Mouse (Mus musculus) hindbrain, postnatal 0 days (tissue): ENCODE measurements at regions not wholly inside any gene's neighbourhood (a gene's known extent, or its start where the extent isn't known, plus 50 kb on each side); places are given as distances from the start of the nearest gene placed in this dataset.

Experiments used
- ATAC-seq: fragments of 200-750 bp; cut with Nextera tagmentation; 2 replicates; pipeline ENCODE4 v1.8.0; 2017; ENCODE audit warnings: mild to moderate bottlenecking, moderate TSS enrichment, moderate library complexity
- DNase-seq: peaks from one replicate; pipeline ENCODE4 v3.0.0-alpha.2; 2015; ENCODE audit warnings: low spot score
- H3K27ac ChIP-seq: fragments of 300-500 bp; sonication (generic); 2 replicates; pipeline ENCODE4 v1.5.1; 2014; ENCODE audit warnings: mild to moderate bottlenecking
- H3K27me3 ChIP-seq: fragments of 300-500 bp; sonication (generic); 2 replicates; pipeline ENCODE4 v1.6.1; 2014; ENCODE audit warnings: low read length, mixed read lengths; ENCODE audit not compliant: insufficient read depth
- H3K36me3 ChIP-seq: fragments of 300-500 bp; sonication (generic); 2 replicates; pipeline ENCODE4 v1.6.1; 2014; ENCODE audit warnings: low read length, mixed read lengths; ENCODE audit not compliant: insufficient read depth
- H3K4me1 ChIP-seq: fragments of 300-500 bp; sonication (generic); 2 replicates; pipeline ENCODE4 v1.6.1; 2014; ENCODE audit warnings: antibody characterized with exemption, low read length, mixed read lengths; ENCODE audit not compliant: insufficient read depth
- H3K4me2 ChIP-seq: fragments of 300-500 bp; sonication (generic); 2 replicates; pipeline ENCODE4 v1.6.1; 2014; ENCODE audit warnings: low read depth, mild to moderate bottlenecking, low read length, moderate library complexity, mixed read lengths
- H3K4me3 ChIP-seq: fragments of 300-500 bp; sonication (generic); 2 replicates; pipeline ENCODE4 v1.5.1; 2014; ENCODE audit warnings: low read length
- H3K9ac ChIP-seq: fragments of 300-500 bp; sonication (generic); replicated peaks from 2 replicates; pipeline ENCODE4 v1.6.1; 2014; ENCODE audit warnings: mild to moderate bottlenecking, low read length, moderate library complexity, mixed read lengths
- H3K9me3 ChIP-seq: fragments of 300-500 bp; sonication (generic); 2 replicates; pipeline ENCODE4 v1.6.1; 2016; ENCODE audit warnings: low read length, mixed read lengths
- CTCF ChIP-seq: IDR thresholded peaks from 2 replicates; pipeline ENCODE4 v1.5.1; 2016; ENCODE audit warnings: antibody characterized with exemption, control low read depth, low read depth
- WGBS: fragments of 180-500 bp; shearing (Covaris S2); extraction: QIAGEN DNeasy Blood & Tissue Kit; methylation state at CpG from one replicate; pipeline ENCODE4 v1.1.7; 2014; 5-methylcytosine and 5-hydroxymethylcytosine counted together

DNA sequence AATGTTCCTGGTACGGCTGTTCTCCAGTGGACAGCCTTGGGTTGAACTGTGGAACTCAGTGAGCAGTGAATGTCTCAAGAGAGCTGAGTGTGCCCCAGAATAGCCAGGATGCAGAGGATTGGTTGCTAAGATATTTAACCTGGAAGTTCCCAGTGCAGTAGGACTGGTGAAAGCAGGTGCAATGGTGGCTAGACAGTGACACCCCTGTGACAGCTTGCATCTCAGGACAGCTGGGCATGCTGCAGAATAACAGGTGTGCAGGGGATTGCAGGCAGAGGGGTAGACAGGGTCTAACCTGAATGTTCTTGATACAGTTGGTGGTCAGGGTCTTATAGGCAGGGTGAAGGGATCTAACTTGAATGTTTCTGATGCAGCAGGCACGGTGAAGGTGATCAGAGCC, 223.0 kb downstream of the Pabpc4l start:
- ATAC-seq (no peak), DNase-seq (no peak)
- Histone ChIP-seq H3K27me3 (no peaks in the 10 kb centered on the region), H3K36me3 (no peaks in the 10 kb centered on the region), H3K9ac (no peak overlapping the region), H3K4me2 (no peak overlapping the region), H3K4me3 (no peak overlapping the region), H3K27ac (no peak overlapping the region), H3K9me3 (no peaks in the 10 kb centered on the region), H3K4me1 (no peaks in the 10 kb centered on the region)
- TF ChIP-seq CTCF: no peak
- WGBS: 90% methylated on average over 2 of the region's 2 CpGs

DNA sequence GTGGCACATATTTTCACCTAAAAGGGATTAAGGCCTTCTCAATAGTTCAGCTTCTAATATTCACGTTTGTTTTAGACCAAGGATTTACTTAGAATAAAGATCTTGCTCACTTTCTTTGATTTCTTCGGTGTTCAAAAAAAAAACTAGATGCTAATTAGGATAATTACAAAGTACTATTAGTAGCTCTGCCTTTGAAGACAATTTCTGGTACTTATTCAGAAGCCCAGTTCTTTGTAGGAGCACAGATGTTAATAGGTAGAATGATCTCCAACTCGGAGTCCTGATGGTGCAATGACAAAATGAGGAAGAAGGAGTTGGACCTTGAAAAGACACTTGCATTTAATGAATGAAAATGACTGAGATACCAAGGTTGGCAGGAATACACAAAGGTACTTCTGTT, 242.3 kb downstream of the Pabpc4l start:
- Histone ChIP-seq H3K4me2 (no peak overlapping the region), H3K4me3 (no peak overlapping the region), H3K36me3 (no peaks in the 10 kb centered on the region), H3K27ac (no peak overlapping the region), H3K9ac (no peak overlapping the region), H3K27me3 (no peaks in the 10 kb centered on the region), H3K4me1 (no peaks in the 10 kb centered on the region), H3K9me3 (no peaks in the 10 kb centered on the region)
- no peak for TF ChIP-seq CTCF
- DNase-seq (no peak), ATAC-seq (no peak)
- WGBS: 71% methylated on average over 3 of the region's 3 CpGs

DNA sequence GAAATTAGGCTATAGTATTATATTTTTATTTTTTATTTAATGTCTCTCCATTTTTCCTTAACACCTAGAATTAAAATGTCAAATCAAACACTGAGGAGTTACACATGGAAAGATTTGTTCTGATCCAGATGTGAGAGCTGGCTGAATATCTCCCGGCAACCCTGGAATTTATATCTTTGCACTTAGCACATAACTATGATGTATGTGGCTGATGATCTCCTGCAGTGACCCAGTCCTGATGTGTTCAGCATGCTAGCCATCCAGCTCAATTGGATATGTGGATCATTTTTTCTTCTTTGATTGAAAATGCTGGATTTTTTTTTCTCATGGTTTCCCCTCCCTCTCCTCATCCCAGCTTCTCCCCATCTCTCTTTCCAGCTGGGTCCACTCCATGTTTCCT, 252.8 kb downstream of the Pabpc4l start:
- 86% methylated on average over 1 of the region's 1 CpGs for WGBS
- Histone ChIP-seq H3K9me3 (no peaks in the 10 kb centered on the region), H3K9ac (no peak overlapping the region), H3K27me3 (no peaks in the 10 kb centered on the region), H3K27ac (no peak overlapping the region), H3K36me3 (no peaks in the 10 kb centered on the region), H3K4me1 (no peaks in the 10 kb centered on the region), H3K4me2 (no peak overlapping the region), H3K4me3 (no peak overlapping the region)
- no peak for TF ChIP-seq CTCF
- ATAC-seq (no peak), DNase-seq (no peak)

DNA sequence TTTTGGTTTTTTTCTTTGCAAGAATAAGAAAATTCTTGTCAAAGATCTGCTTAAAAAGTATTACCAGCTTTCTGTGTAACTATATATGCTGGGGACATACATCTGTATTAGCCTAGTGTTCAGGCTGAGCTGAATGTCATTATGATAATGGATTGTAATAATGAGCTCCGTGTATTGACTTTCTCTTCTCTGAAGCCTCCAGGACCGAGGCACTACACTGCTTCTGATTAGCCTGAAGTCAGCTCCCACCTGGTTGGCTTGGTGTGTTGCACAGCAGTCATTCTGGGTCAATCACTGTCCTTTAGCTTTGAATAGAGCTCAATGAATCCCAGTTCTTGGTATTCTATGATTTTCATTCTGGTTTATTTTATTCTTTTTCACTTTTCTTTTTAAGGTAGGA, 253.3 kb downstream of the Pabpc4l start:
- no peak overlapping the region for H3K9ac ChIP-seq
- no peak overlapping the region for H3K4me3 ChIP-seq
- no peak for TF ChIP-seq CTCF
- no peak for DNase-seq
- 55% methylated on average over 2 of the region's 2 CpGs for WGBS
- ATAC-seq: no peak
- no peak overlapping the region for H3K27ac ChIP-seq
- H3K36me3 ChIP-seq: no peaks in the 10 kb centered on the region
- H3K4me2 ChIP-seq: no peak overlapping the region
- H3K27me3 ChIP-seq: no peaks in the 10 kb centered on the region
- H3K9me3 ChIP-seq: no peaks in the 10 kb centered on the region
- H3K4me1 ChIP-seq: no peaks in the 10 kb centered on the region

DNA sequence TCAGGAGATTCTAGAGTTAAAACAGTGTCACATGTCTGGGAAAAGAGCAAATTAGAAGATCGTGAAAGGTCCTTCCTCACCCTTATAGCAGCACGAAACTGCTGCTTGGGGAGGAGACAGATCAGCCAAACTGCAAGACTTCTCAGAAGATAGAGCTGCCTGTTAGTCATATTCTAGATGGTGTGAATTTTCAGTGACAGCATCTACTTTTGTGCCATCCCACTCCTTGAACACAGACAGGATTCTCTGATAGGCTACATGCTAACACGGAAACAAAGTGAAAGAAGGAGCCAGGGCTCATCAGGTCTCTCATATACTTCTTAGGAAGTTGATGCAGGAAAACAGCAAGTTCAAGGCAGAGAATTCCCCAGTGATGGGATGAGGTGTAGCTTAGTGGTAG, 273.5 kb downstream of the Pabpc4l start:
- Histone ChIP-seq H3K9ac (no peak overlapping the region), H3K9me3 (no peaks in the 10 kb centered on the region), H3K4me2 (no peak overlapping the region), H3K4me3 (no peak overlapping the region), H3K27ac (no peak overlapping the region), H3K36me3 (no peaks in the 10 kb centered on the region), H3K27me3 (no peaks in the 10 kb centered on the region), H3K4me1 (no peaks in the 10 kb centered on the region)
- WGBS: 94% methylated on average over 3 of the region's 3 CpGs
- no peak for TF ChIP-seq CTCF
- no peak for DNase-seq
- ATAC-seq: no peak

DNA sequence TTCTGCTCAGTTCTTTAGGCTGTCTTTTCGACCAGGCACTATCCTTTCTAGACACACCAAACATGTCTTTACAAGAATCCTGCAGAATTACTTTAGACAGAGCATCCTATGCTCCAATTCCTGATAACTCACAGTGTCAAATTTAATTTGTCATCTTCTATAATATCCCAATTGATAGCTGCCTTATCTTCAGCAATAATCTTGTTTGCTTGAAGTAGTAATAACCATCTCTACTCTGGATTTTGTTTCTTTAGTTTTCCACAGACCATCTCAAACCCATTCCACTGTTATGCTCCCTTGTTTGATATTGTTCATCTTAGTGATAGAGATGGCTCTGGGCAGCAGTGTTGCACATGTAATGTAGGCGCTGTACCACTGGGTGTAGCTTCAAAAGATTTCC, 297.6 kb downstream of the Pabpc4l start:
- no peaks in the 10 kb centered on the region for H3K9me3 ChIP-seq
- WGBS: 85% methylated on average over 2 of the region's 2 CpGs

More for the DNA sequence above, 297.6 kb downstream of the Pabpc4l start:
- no peaks in the 10 kb centered on the region for H3K36me3 ChIP-seq
- no peak overlapping the region for H3K4me2 ChIP-seq
- TF ChIP-seq CTCF: peak; percentile 3; the same call in 1 of the 2 replicates
- ATAC-seq: no peak
- H3K4me3 ChIP-seq: no peak overlapping the region
- H3K27ac ChIP-seq: no peak overlapping the region
- no peak for DNase-seq
- H3K27me3 ChIP-seq: no peaks in the 10 kb centered on the region
- H3K4me1 ChIP-seq: no peaks in the 10 kb centered on the region
- H3K9ac ChIP-seq: no peak overlapping the region
